Mouse (Mus musculus) ES-E14 (cell line): ENCODE measurements around the gene Hist1h4i. TPM values are rescaled to one million over a fixed set of nuclear protein-coding genes. Genes with fewer than 3 reads are reported as not detected.

Source experiments
- DNase-seq: peaks from one replicate; pipeline ENCODE4 v3.0.0-alpha.2; 2013; ENCODE audit warnings: low read depth, low spot score
- H3K27ac ChIP-seq: 2 replicates; pipeline ENCODE4 v1.5.1; 2012; ENCODE audit warnings: low read depth, mild to moderate bottlenecking, low read length, moderate library complexity, mixed read lengths; ENCODE audit not compliant: poor library complexity, insufficient read depth, severe bottlenecking
- H3K36me3 ChIP-seq: 2 replicates; pipeline ENCODE4 v1.6.1; 2012; ENCODE audit warnings: mild to moderate bottlenecking, low read length, moderate library complexity, mixed read lengths; ENCODE audit not compliant: control insufficient read depth, poor library complexity, insufficient read depth, severe bottlenecking
- H3K4me1 ChIP-seq, 2 experiments: fragments of 150-350 bp in 1 of 2; sonication (generic) in 1 of 2; 2 replicates each; pipeline ENCODE4 v1.6.1; 2012; ENCODE audit warnings: low read length in 2 of 2, mild to moderate bottlenecking in 1 of 2, mixed read lengths in 1 of 2; ENCODE audit not compliant: control insufficient read depth in 2 of 2, insufficient read depth in 2 of 2, poor library complexity in 1 of 2
- H3K4me3 ChIP-seq, 2 experiments: fragments of 150-350 bp in 1 of 2; sonication (generic) in 1 of 2; 2 replicates each; pipeline ENCODE4 v1.5.1; 2012; ENCODE audit warnings: low read length in 2 of 2, low read depth in 1 of 2, mild to moderate bottlenecking in 1 of 2, mixed read lengths in 1 of 2; ENCODE audit not compliant: insufficient read depth in 1 of 2, poor library complexity in 1 of 2, severe bottlenecking in 1 of 2
- H3K9ac ChIP-seq: 2 replicates; pipeline ENCODE4 v1.6.1; 2012; ENCODE audit warnings: low read depth, mild to moderate bottlenecking, low read length, mixed read lengths; ENCODE audit not compliant: poor library complexity, insufficient read depth, severe bottlenecking
- H3K9me3 ChIP-seq: fragments of 150-350 bp; sonication (generic); 2 replicates; pipeline ENCODE4 v1.6.1; 2012; ENCODE audit warnings: low read depth, mild to moderate bottlenecking, low read length; ENCODE audit not compliant: control insufficient read depth, insufficient read depth
- CHD2 ChIP-seq: IDR thresholded peaks from 2 replicates; pipeline ENCODE4 v1.6.1; 2014; ENCODE audit warnings: mild to moderate bottlenecking, low read depth, low read length, inconsistent platforms
- HCFC1 ChIP-seq: IDR thresholded peaks from 2 replicates; pipeline ENCODE4 v1.6.1; 2012; ENCODE audit warnings: low read length, inconsistent platforms, borderline replicate concordance; ENCODE audit not compliant: insufficient read depth
- MAFK ChIP-seq: IDR thresholded peaks from 2 replicates; pipeline ENCODE4 v1.6.1; 2014; ENCODE audit warnings: mild to moderate bottlenecking, low read depth, low read length, inconsistent platforms; ENCODE audit not compliant: insufficient read depth
- ZC3H11A ChIP-seq: IDR thresholded peaks from 2 replicates; pipeline ENCODE4 v1.6.1; 2012; ENCODE audit warnings: low read depth, mild to moderate bottlenecking, inconsistent platforms, low read length, borderline replicate concordance
- ZNF384 ChIP-seq: IDR thresholded peaks from 2 replicates; pipeline ENCODE4 v1.6.1; 2012; ENCODE audit warnings: low read depth, low read length, inconsistent platforms
- in situ Hi-C, 2 experiments: fragments of 600-800 bp; cut with MboI; formaldehyde crosslinking; loops; one replicate each; pipeline ENCODE4 v1.15.1; 2025; ENCODE audit warnings: low sequenced_read_pairs in 2 of 2, inconsistent platforms in 1 of 2; ENCODE audit not compliant: unreplicated experiment in 2 of 2
- total RNA-seq: library from RNA; depleted of rRNA; stranded (reverse); fragments of 300-350 nt; gene quantifications from 2 replicates; pipeline ENCODE4 v1.2.3, GENCODE M21; 2012

Gene Hist1h4i
- total RNA-seq, 1 experiment, result 814 TPM

DNA sequence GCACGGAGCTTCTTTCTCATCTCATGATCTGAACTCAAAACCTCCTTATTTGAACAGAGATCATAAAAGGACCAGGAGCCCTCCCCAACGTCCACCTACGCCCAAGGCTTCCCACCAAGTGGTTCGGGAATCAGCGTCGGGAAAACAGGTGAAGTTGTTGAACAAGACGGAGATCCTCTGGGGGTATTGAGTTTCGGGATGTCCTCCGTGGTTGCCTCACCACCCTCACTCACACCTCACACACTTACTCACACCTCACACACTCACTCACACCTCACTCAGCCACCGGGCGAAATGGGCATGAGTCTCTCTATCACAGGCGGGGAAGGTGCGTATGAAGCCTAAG is 44.3 kb downstream of the Hist1h4i start:
- Histone ChIP-seq H3K36me3 (no peaks in the 10 kb centered on the region), H3K4me3 (peak overlapping the region; percentile 55 to 57), H3K27ac (no peak overlapping the region), H3K9ac (0 out of 2 replicates have a peak overlapping the region, but pooled peaks have one; percentile 7), H3K4me1 (peaks cover 5 to 8% of the 10 kb centered on the region in 2 experiments; a peak in 3 of 4 replicates), H3K9me3 (no peaks in the 10 kb centered on the region)
- DNase-seq, result no peak
- no peak for TF ChIP-seq MAFK
- TF ChIP-seq HCFC1, result no peak
- no peak for TF ChIP-seq ZNF384
- TF ChIP-seq ZC3H11A, result no peak
- no peak for TF ChIP-seq CHD2
- in situ Hi-C loops, result no loop called here

DNA sequence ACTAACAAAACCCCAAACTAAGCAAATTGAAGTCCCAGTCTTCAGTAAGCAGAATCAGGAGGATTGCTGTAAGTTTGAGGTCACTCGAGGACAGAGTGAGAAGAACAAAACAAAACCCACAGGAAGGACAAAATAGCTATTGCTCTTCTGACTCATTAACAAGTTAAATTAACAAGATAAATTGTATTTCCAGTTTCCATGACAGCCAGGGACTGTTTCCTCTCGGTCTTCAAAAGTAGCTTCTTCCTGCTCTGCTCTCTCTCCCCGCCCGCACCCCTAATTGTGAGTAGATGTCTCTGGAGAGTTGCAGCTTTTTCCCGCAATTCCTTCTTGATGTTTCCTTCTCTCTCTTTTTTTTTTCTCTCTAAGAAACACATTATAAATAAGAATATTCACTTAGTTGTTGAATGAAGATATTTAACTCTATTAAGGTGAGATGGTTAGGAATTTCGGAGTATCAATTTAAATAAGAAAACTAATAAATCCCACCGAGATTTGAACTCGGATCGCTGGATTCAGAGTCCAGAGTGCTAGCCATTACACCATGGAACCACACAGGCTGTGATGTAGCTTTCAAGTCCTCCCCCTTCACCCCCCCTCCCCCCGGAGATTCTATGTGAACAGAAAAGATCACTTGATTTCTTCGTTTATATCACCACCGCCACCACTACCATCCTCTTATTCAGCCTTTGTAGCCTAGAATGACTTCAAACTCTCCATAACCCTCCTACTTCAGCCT is 44.9 kb downstream of the Hist1h4i start:
- in situ Hi-C loops, result no loop called here
- H3K9me3 ChIP-seq, result no peaks in the 10 kb centered on the region
- H3K27ac ChIP-seq, result no peak overlapping the region
- H3K4me1 ChIP-seq, result peaks cover 5 to 8% of the 10 kb centered on the region in 2 experiments; a peak in 3 of 4 replicates
- no peaks in the 10 kb centered on the region for H3K36me3 ChIP-seq
- no peak for DNase-seq
- TF ChIP-seq ZC3H11A, result no peak
- TF ChIP-seq MAFK, result peak; percentile 56; the same call in 1 of the 2 replicates
- no peak for TF ChIP-seq ZNF384
- H3K9ac ChIP-seq, result no peak overlapping the region
- peak overlapping the region; percentile 55 to 57 for H3K4me3 ChIP-seq

DNA sequence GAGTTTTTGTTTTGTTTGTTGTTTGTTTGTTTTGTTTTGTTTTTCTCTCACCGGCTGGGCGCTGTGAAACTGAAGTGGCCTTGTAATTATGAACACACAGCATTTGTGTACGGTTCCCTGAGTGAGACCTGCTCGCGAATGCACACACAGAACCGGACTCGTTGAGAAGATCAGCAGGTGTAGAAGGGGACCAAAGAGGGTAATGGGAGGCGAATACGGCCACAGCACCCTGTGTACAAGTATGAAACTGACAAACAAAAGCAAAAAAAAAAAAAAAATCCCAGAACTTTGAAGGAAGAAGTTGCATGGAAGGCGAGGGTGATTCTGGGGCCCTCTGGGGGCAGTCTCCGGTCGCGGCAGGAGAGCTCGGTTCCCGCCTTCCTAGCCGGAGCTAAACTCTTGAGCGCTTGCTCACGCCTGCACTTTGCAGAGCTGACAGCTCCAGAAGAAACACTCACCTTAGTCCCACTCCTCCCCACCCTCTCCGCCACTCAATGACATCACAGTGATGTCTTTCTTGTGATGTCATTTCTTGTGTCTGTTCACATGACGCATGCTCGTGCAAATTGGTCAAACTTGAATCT is 45.7 kb downstream of the Hist1h4i start:
- peaks cover 5 to 8% of the 10 kb centered on the region in 2 experiments; a peak in 3 of 4 replicates for H3K4me1 ChIP-seq
- H3K4me3 ChIP-seq, result peak overlapping the region; percentile 55 to 56
- no peak for DNase-seq
- in situ Hi-C loops, result no loop called here
- no peak for TF ChIP-seq HCFC1
- TF ChIP-seq ZNF384, result peak; percentile 91
- no peaks in the 10 kb centered on the region for H3K36me3 ChIP-seq
- H3K27ac ChIP-seq, result no peak overlapping the region
- no peaks in the 10 kb centered on the region for H3K9me3 ChIP-seq
- H3K9ac ChIP-seq, result peak overlapping the region; percentile 13; the same call in 1 of the 2 replicates

DNA sequence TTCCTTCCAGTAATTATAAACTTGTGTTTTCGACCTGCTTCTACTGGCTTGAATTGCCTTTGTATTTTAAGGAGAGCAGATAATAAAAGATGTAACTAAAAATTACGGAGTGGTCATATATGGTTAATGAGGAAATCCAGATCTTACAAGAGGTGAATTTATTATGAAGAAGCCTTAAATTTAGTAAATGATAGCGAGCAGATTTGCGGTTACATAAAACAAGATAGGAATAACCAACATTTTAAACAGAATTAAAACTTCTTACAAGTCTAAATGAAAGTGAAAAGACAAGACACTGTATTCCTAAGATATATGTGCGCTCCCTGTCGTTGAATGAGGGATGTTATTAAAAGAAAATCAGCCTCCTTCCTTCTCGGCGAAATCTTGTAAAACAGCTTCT is 46.3 kb downstream of the Hist1h4i start:
- no peak for DNase-seq
- in situ Hi-C loops, result no loop called here
- H3K9me3 ChIP-seq, result no peaks in the 10 kb centered on the region
- TF ChIP-seq ZNF384 (no peak), HCFC1 (no peak), ZC3H11A (no peak), MAFK (no peak), CHD2 (no peak)
- H3K4me3 ChIP-seq, result peak overlapping the region; percentile 55 to 56
- no peak overlapping the region for H3K27ac ChIP-seq
- peaks cover 5 to 8% of the 10 kb centered on the region in 2 experiments; a peak in 3 of 4 replicates for H3K4me1 ChIP-seq
- H3K9ac ChIP-seq, result peak overlapping the region; percentile 13; the same call in 1 of the 2 replicates
- H3K36me3 ChIP-seq, result no peaks in the 10 kb centered on the region
